ENCODE assay signal across 8 mouse cellular contexts in the genomic region with DNA sequence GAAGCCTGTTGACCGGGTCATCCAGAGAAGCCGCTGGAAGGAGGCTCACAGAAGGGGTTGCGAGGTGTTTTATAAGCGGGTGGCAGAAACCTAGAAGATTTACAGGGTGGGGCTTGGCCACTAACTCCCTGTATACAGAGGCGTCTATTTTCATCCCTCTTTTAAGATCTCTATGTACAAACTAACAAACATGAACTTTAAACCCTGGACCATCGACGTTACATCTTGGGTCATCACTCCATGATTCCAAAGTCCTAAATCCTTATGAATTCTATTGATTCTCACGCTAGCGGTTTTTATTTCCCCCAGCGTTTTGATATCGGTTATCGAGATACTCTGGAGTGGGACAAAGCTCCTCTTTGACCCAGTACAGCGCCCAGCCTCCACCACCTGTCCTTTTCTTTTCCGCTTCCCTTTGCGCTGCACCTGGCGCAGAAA. TPM values are rescaled to one million over a fixed set of nuclear protein-coding genes. Genes with fewer than 3 reads are reported as not detected.
DNase-seq lines count a peak whose midpoint lies in the region; ATAC-seq and TF ChIP-seq lines count a peak whose summit lies in the region.

No protein-coding gene starts in this region.

- H3K27me3 ChIP-seq in embryonic facial prominence, embryonic 15.5 days = peaks cover 63% of the 10 kb centered on the region
- peaks cover 17% of the 10 kb centered on the region for H3K27me3 ChIP-seq in intestine, embryonic 15.5 days (replicated peaks)
- peaks cover 56% of the 10 kb centered on the region for H3K27me3 ChIP-seq in neural tube, embryonic 12.5 days (replicated peaks)

- H3K27ac ChIP-seq in embryonic facial prominence, embryonic 15.5 days (replicated peaks) = no peak overlapping the region
- H3K27ac ChIP-seq in intestine, embryonic 15.5 days = peak overlapping the region; percentile 76
- no peak overlapping the region for H3K27ac ChIP-seq in neural tube, embryonic 12.5 days

- peak overlapping the region; percentile 100 for H3K4me2 ChIP-seq in embryonic facial prominence, embryonic 15.5 days (replicated peaks)
- H3K4me2 ChIP-seq in intestine, embryonic 15.5 days (replicated peaks) = peak overlapping the region; percentile 96
- H3K4me2 ChIP-seq in neural tube, embryonic 12.5 days (replicated peaks) = peak overlapping the region; percentile 96

- peaks cover 3% of the 10 kb centered on the region; the same call in 1 of the 2 replicates for H3K4me1 ChIP-seq in lung, adult 2 months (ENCODE audit: control insufficient read depth, insufficient read depth, low read length)
- H3K4me1 ChIP-seq in embryonic facial prominence, embryonic 15.5 days = peaks cover 13% of the 10 kb centered on the region; the same call in 1 of the 2 replicates
- peaks cover 8% of the 10 kb centered on the region; the same call in 1 of the 2 replicates for H3K4me1 ChIP-seq in intestine, embryonic 15.5 days (replicated peaks)
- 0 out of 2 replicates have a peak, but pooled peaks cover 2% of the 10 kb centered on the region for H3K4me1 ChIP-seq in neural tube, embryonic 12.5 days

- 0 out of 2 replicates have a peak, but pooled peaks have one; percentile 21 for ATAC-seq in embryonic facial prominence, embryonic 15.5 days (ENCODE audit: insufficient number of reproducible peaks, low FRiP score, low TSS enrichment, low read depth)
- ATAC-seq in intestine, embryonic 15.5 days = peak; percentile 37
- no peak for ATAC-seq in neural tube, embryonic 12.5 days (ENCODE audit: low FRiP score, low read depth)
- no peak for ATAC-seq in inflammation-experienced regulatory T-cells, adult 6 months

- peak overlapping the region; percentile 37 for H3K9ac ChIP-seq in embryonic facial prominence, embryonic 15.5 days
- peak overlapping the region; percentile 67 for H3K9ac ChIP-seq in intestine, embryonic 15.5 days
- peak overlapping the region; percentile 63 for H3K9ac ChIP-seq in neural tube, embryonic 12.5 days

- 8% methylated on average over 16 of the region's 16 CpGs for WGBS in lung, adult 2 months
- WGBS in embryonic facial prominence, embryonic 15.5 days = 11% methylated on average over 16 of the region's 16 CpGs
- WGBS in intestine, embryonic 15.5 days = 6% methylated on average over 16 of the region's 16 CpGs
- WGBS in neural tube, embryonic 12.5 days = 8% methylated on average over 16 of the region's 16 CpGs

- TF ChIP-seq CTCF in lung, adult 2 months (IDR thresholded peaks at IDR 0.05; ENCODE audit: insufficient read depth, low read length) = no peak

- H3K9me3 ChIP-seq in embryonic facial prominence, embryonic 15.5 days (replicated peaks) = no peaks in the 10 kb centered on the region
- no peaks in the 10 kb centered on the region for H3K9me3 ChIP-seq in intestine, embryonic 15.5 days
- H3K9me3 ChIP-seq in neural tube, embryonic 12.5 days = no peaks in the 10 kb centered on the region

- H3K36me3 ChIP-seq in embryonic facial prominence, embryonic 15.5 days = no peaks in the 10 kb centered on the region
- H3K36me3 ChIP-seq in intestine, embryonic 15.5 days = no peaks in the 10 kb centered on the region
- H3K36me3 ChIP-seq in neural tube, embryonic 12.5 days = no peaks in the 10 kb centered on the region

- no peak for DNase-seq in lung, adult 2 months
- no peak for DNase-seq in lung, postnatal 4 days
- DNase-seq in gastrocnemius, adult 18-20 months (ENCODE audit: low spot score) = no peak
- no peak for DNase-seq in spleen, adult 18-20 months

- TF ChIP-seq POLR2A in lung, adult 2 months (IDR thresholded peaks at IDR 0.05; ENCODE audit: borderline replicate concordance, extremely low read depth, low read depth, low read length) = no peak

- H3K4me3 ChIP-seq in lung, adult 2 months (replicated peaks; ENCODE audit: extremely low read depth, low read depth, low read length) = peak overlapping the region; percentile 64
- peak overlapping the region; percentile 62 for H3K4me3 ChIP-seq in embryonic facial prominence, embryonic 15.5 days (replicated peaks)
- peak overlapping the region; percentile 61 for H3K4me3 ChIP-seq in intestine, embryonic 15.5 days (replicated peaks)
- H3K4me3 ChIP-seq in neural tube, embryonic 12.5 days = peak overlapping the region; percentile 66

RNA-seq across cellular contexts. Expression of a gene that starts 0.8 kb away (rescaled TPM):
- polyA plus RNA-seq in lung, adult 2 months (2012; rRNA removed) = 24.5 and 31.7 TPM in 2 replicates
- 7.0 and 8.5 TPM in 2 replicates for polyA plus RNA-seq in embryonic facial prominence, embryonic 15.5 days (2015; fragmentation: Nextera tagmentation; extraction: Ambion mirVana)
- 48.2 and 57.6 TPM in 2 replicates for polyA plus RNA-seq in intestine, embryonic 15.5 days (2015; fragmentation: Nextera tagmentation; extraction: Ambion mirVana)
- 4.8 and 5.8 TPM in 2 replicates for polyA plus RNA-seq in neural tube, embryonic 12.5 days (2016; fragmentation: Nextera tagmentation; extraction: Ambion mirVana)
- 10 to 100 TPM; 29.0 to 64.8 (median 60.3) TPM for polyA plus RNA-seq in inflammation-experienced regulatory T-cells, adult 6 months (2017; shearing (Covaris generic))
- total RNA-seq in gastrocnemius, adult 18-20 months (2021) = under 1 TPM; 0.09 to 0.19 TPM

RNA-seq across cellular contexts. Expression of a gene that starts 36.8 kb away (rescaled TPM):
- 14.3 and 22.8 TPM in 2 replicates for polyA plus RNA-seq in lung, adult 2 months (2012; rRNA removed)
- polyA plus RNA-seq in embryonic facial prominence, embryonic 15.5 days (2015; fragmentation: Nextera tagmentation; extraction: Ambion mirVana) = 15.9 and 17.9 TPM in 2 replicates
- polyA plus RNA-seq in intestine, embryonic 15.5 days (2015; fragmentation: Nextera tagmentation; extraction: Ambion mirVana) = 30.1 and 31.0 TPM in 2 replicates
- polyA plus RNA-seq in neural tube, embryonic 12.5 days (2016; fragmentation: Nextera tagmentation; extraction: Ambion mirVana) = 16.2 and 19.7 TPM in 2 replicates
- 10 to 100 TPM; 21.2 to 33.3 (median 29.9) TPM for polyA plus RNA-seq in inflammation-experienced regulatory T-cells, adult 6 months (2017; shearing (Covaris generic))
- 10 to 100 TPM; 13.2 to 14.2 TPM for total RNA-seq in gastrocnemius, adult 18-20 months (2021)

RNA-seq across cellular contexts. Expression of a gene that starts 58.0 kb away (rescaled TPM):
- polyA plus RNA-seq in lung, adult 2 months (2012; rRNA removed) = 60.7 and 113 TPM in 2 replicates
- 472 and 502 TPM in 2 replicates for polyA plus RNA-seq in embryonic facial prominence, embryonic 15.5 days (2015; fragmentation: Nextera tagmentation; extraction: Ambion mirVana)
- 636 and 732 TPM in 2 replicates for polyA plus RNA-seq in intestine, embryonic 15.5 days (2015; fragmentation: Nextera tagmentation; extraction: Ambion mirVana)
- 378 and 393 TPM in 2 replicates for polyA plus RNA-seq in neural tube, embryonic 12.5 days (2016; fragmentation: Nextera tagmentation; extraction: Ambion mirVana)
- 100 to 1,000 TPM; 803 to 910 (median 862) TPM for polyA plus RNA-seq in inflammation-experienced regulatory T-cells, adult 6 months (2017; shearing (Covaris generic))
- total RNA-seq in gastrocnemius, adult 18-20 months (2021) = 100 to 1,000 TPM; 730 to 801 TPM

RNA-seq across cellular contexts. Expression of a gene that starts 58.2 kb away (rescaled TPM):
- polyA plus RNA-seq in lung, adult 2 months (2012; rRNA removed) = 61.5 and 62.1 TPM in 2 replicates
- 79.5 and 81.6 TPM in 2 replicates for polyA plus RNA-seq in embryonic facial prominence, embryonic 15.5 days (2015; fragmentation: Nextera tagmentation; extraction: Ambion mirVana)
- polyA plus RNA-seq in intestine, embryonic 15.5 days (2015; fragmentation: Nextera tagmentation; extraction: Ambion mirVana) = 70.9 and 71.6 TPM in 2 replicates
- polyA plus RNA-seq in neural tube, embryonic 12.5 days (2016; fragmentation: Nextera tagmentation; extraction: Ambion mirVana) = 71.9 and 75.0 TPM in 2 replicates
- 10 to 100 TPM; 16.5 to 19.0 (median 18.0) TPM for polyA plus RNA-seq in inflammation-experienced regulatory T-cells, adult 6 months (2017; shearing (Covaris generic))
- 10 to 100 TPM; 18.1 to 18.2 TPM for total RNA-seq in gastrocnemius, adult 18-20 months (2021)

Comparison
In these comparisons a context has a peak if more than half of its experiments do, and no peak if none do; other contexts are left out.
1. ATAC-seq: peak in embryonic facial prominence, embryonic 15.5 days (single experiment) and intestine, embryonic 15.5 days (single experiment); none in neural tube, embryonic 12.5 days (single experiment) and inflammation-experienced regulatory T-cells, adult 6 months (single experiment).
2. Peak in every context shown above with its lines, with median percentiles within 50 percentile points of each other: H3K4me3 ChIP-seq, H3K4me2 ChIP-seq and H3K9ac ChIP-seq.